Mouse (Mus musculus) hindbrain, embryonic 13.5 days (tissue): ENCODE results near the gene Selenot. TPM values are rescaled to one million over a fixed set of nuclear protein-coding genes. Genes with fewer than 3 reads are reported as not detected.

Experiments
- polyA plus RNA-seq: library from polyadenylated mRNA; unstranded; fragments of >200 nt; fragmentation: Nextera tagmentation; extraction: Ambion mirVana; gene quantifications from 2 replicates; pipeline ENCODE4 v1.2.1, GENCODE M21; 2015

The Selenot gene
- polyA plus RNA-seq, 1 experiment from 2014 or later = 25.4 TPM

Other genes starting within 250 kb of the Selenot start
- gene Tsc22d2, start 161.9 kb upstream of the Selenot start, polyA plus RNA-seq = 8.2 and 8.6 TPM in 2 replicates
- gene Eif2a, start 50.8 kb upstream of the Selenot start, polyA plus RNA-seq = 41.9 and 44.7 TPM in 2 replicates
- gene Serp1, start 50.7 kb upstream of the Selenot start, polyA plus RNA-seq = 73.7 and 79.9 TPM in 2 replicates
- 0.12 and 0.14 TPM in 2 replicates for gene Erich6, start 60.6 kb downstream of the Selenot start, polyA plus RNA-seq
- 8.1 and 8.3 TPM in 2 replicates for gene Siah2, start 115.8 kb downstream of the Selenot start, polyA plus RNA-seq
- gene Mindy4b-ps, start 245.7 kb downstream of the Selenot start, polyA plus RNA-seq = not detected in 2 replicates